Mouse (Mus musculus): ENCODE results near the gene Cd6.

DNA sequence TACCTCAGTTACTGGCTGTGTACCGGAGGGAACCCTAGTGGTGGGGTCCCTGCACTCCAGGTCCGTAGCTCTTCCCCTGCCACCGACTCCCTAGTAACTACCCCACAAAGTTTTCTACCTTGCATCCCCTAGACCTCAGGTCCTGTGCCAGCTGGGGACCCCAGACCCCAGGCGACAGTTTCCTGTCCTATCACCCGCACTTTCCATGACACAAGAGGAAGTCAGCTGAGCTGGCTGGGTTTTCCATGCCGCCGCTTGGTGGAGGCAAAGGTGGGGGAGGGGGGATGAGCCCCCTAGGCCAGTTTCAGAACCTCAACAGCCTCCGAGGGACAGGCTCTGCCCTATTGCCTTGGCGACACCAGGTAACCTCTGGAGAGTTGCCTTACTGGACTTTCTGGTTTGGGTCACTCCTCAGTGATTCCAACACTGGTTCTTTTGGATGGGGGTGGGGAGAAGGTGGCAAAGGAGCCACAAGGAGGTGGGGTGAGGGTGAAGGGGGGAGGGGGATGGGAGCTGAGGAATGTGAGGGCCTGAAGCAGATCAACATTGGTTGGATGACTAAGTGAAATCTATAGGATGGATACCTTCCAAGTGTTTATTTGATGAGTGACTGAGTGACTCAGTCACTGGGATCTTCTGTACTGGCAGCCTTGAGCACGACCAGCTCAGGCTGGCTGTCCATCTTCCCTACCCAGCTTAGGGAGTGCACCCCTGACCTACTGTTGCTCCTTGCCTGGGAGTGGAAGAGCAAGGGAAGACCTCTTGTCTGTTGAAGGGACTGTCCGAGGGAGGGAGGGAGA is 89.0 kb downstream of the Cd6 start:
- TF ChIP-seq POLR2A (IDR thresholded peaks at IDR 0.05; ENCODE audit: borderline replicate concordance, extremely low read depth, low read depth, low read length) (no peak), CTCF (IDR thresholded peaks at IDR 0.05; ENCODE audit: insufficient read depth, low read length) (no peak)

Data from lung, adult 2 months (tissue).